Mouse (Mus musculus) brain, embryonic 14.5 days (tissue): ENCODE measurements around the gene Rhobtb1. TPM values are rescaled to one million over a fixed set of nuclear protein-coding genes. Genes with fewer than 3 reads are reported as not detected.

Experiments used
- DNase-seq: peaks from one replicate; pipeline ENCODE4 v3.0.0-alpha.2; 2011; ENCODE audit warnings: low read depth
- CTCF ChIP-seq: fragments of 200-500 bp; IDR thresholded peaks from 2 replicates; pipeline ENCODE4 v1.5.1; 2012; ENCODE audit warnings: inconsistent platforms, mild to moderate bottlenecking, moderate library complexity, borderline replicate concordance; ENCODE audit not compliant: insufficient read depth, insufficient read length; ENCODE audit errors: extremely low read depth
- POLR2A ChIP-seq: fragments of 200-500 bp; IDR thresholded peaks from 2 replicates; pipeline ENCODE4 v1.6.1; 2012; ENCODE audit warnings: mild to moderate bottlenecking, inconsistent platforms, borderline replicate concordance; ENCODE audit not compliant: poor library complexity, insufficient read depth, insufficient read length, severe bottlenecking; ENCODE audit errors: extremely low read depth
- polyA plus RNA-seq: library from polyadenylated mRNA; depleted of rRNA; stranded (reverse); fragments of >200 nt; gene quantifications from 2 replicates; pipeline ENCODE4 v1.2.3, GENCODE M21; 2012

Rhobtb1 gene
- polyA plus RNA-seq, 1 experiment: 11.7 TPM

GRCm38 (mm10) chr10:69290736-69291135 is 139.5 kb downstream of the Rhobtb1 start:
- no peak for TF ChIP-seq POLR2A
- no peak for TF ChIP-seq CTCF
- DNase-seq: no peak

GRCm38 (mm10) chr10:69295919-69296318 is 144.7 kb downstream of the Rhobtb1 start:
- TF ChIP-seq CTCF (no peak), POLR2A (no peak)
- DNase-seq: no peak

- DNase-seq: no peak
- TF ChIP-seq POLR2A (no peak), CTCF (no peak)
Observed at GRCm38 (mm10) chr10:69299985-69300384, 148.8 kb downstream of the Rhobtb1 start.

- TF ChIP-seq CTCF (no peak), POLR2A (no peak)
Observed at GRCm38 (mm10) chr10:69302667-69303066, 151.4 kb downstream of the Rhobtb1 start.

GRCm38 (mm10) chr10:69304819-69305218 is 153.6 kb downstream of the Rhobtb1 start:
- no peak for TF ChIP-seq POLR2A
- no peak for TF ChIP-seq CTCF
- DNase-seq: no peak

More at GRCm38 (mm10) chr10:69302667-69303066, 151.4 kb downstream of the Rhobtb1 start:
- no peak for DNase-seq

GRCm38 (mm10) chr10:69305600-69305999 is 154.4 kb downstream of the Rhobtb1 start:
- no peak for TF ChIP-seq POLR2A
- no peak for TF ChIP-seq CTCF
- DNase-seq: no peak

GRCm38 (mm10) chr10:69306205-69306604 is 155.0 kb downstream of the Rhobtb1 start:
- DNase-seq: no peak
- TF ChIP-seq POLR2A (no peak), CTCF (peak; percentile 59)

GRCm38 (mm10) chr10:69307067-69307466 is 155.8 kb downstream of the Rhobtb1 start:
- no peak for TF ChIP-seq POLR2A
- TF ChIP-seq CTCF: peak; percentile 83
- peak; percentile 82 for DNase-seq

GRCm38 (mm10) chr10:69309109-69309508 is 157.9 kb downstream of the Rhobtb1 start:
- DNase-seq: no peak
- TF ChIP-seq POLR2A: no peak
- no peak for TF ChIP-seq CTCF

GRCm38 (mm10) chr10:69311867-69312266 is 160.6 kb downstream of the Rhobtb1 start:
- DNase-seq: no peak
- no peak for TF ChIP-seq CTCF

GRCm38 (mm10) chr10:69313944-69314343 is 162.7 kb downstream of the Rhobtb1 start:
- no peak for TF ChIP-seq POLR2A
- no peak for TF ChIP-seq CTCF
- no peak for DNase-seq

- TF ChIP-seq POLR2A (no peak), CTCF (no peak)
- DNase-seq: no peak
Observed at GRCm38 (mm10) chr10:69318514-69318913, 167.3 kb downstream of the Rhobtb1 start.
